Mouse (Mus musculus): ENCODE results near the gene Abtb2.
A peak's percentile ranks its signal among the peaks of the same experiment; 100 is the strongest.

The Abtb2 gene

DNA sequence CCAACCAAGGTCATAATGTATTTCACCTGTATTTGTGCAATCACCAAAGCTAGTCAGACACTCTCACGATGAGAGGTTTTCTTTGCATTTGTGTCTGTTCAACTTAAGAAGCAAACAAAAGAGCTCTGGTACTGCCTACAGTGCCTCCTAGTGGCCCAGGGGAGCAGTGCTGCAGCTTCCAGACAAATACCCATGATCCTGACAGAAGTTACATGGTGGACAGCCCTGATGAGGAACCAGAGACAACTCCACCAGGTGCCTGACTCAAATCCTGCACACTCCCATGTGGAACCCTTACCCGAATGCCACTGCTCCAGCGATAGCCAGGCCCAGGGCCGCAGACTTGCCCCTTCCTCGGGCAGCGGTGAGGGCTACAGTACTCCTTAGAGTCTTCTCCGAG lies 177.9 kb downstream of the Abtb2 start:
- DNase-seq (ENCODE audit: low read depth): no peak

DNA sequence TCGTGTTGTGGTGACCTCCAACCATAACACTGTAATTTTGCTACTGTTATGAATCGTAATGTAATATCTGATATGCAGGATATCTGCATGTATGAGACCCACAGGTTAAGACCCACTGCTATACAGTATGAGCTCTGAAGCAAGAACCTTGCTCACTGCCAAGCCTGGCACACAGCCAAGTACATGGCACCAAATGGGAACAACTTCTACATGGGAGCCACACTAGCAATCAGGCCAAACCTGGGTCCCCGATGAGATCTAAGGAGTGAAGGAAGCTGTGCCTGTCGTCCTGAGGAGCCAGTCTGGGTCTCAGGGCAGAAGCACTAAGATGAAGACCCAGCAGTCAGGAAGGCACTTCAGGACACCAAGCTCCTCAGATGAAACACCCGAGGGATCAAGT lies 179.4 kb downstream of the Abtb2 start:
- DNase-seq (ENCODE audit: low read depth): no peak

DNA sequence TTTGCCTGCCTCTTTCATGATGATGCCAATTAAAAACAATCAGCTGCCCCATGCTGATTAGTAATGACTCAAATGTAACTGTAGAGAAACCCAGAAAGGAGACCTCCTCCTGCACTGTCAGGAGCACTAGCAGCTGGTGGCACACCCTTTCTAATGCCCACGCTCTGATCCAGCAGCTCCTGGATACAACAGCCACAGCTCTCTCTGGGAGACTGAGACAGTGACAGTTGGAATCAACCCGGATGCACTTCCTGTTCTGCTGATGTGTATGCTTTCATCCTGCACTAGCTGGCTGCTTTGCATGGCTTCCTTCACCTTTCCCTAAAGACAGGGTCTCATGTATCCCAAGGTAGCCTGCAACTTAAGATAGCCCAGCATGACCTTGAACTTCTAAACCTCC lies 180.0 kb downstream of the Abtb2 start:
- no peak for DNase-seq (ENCODE audit: low read depth)

DNA sequence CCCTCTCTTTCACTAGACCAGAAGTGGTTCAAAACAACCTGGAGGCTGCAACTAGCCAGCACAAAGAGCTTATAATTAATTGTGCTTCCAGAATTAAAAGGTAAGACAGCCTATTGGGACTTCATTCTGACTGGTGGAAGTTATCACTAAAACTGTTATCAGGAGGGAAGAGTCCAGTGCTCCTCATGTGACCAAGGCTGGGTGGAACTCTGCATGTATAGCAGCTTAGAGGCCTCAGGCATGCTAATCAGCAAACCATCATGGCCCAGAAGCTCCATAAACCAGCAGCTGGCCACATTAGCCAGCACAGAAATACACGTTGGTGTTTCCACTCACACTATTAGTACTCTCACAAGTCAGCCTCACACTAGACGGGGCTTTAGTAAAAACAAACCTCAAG lies 180.7 kb downstream of the Abtb2 start:
- no peak for DNase-seq (ENCODE audit: low read depth)

DNA sequence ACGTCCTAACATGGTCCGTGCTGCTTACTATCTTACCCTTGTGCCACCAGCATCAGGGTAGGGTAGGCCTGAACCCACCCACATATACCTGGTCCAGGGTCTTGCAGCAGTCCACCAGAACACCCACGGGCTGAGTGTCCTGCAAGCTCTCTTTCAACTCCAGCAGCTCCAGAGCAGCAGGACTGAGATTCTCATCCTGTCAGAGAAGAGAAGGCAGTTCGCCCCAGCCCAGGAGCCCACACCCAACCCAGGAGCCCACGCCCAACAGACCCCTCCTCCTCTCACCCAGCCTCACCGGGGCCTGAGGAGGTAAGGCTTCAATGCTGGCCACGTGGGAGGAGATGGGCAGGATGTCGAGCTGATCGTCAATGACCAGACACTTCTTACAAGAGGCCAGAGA lies 181.8 kb downstream of the Abtb2 start:
- DNase-seq (ENCODE audit: low read depth): no peak

DNA sequence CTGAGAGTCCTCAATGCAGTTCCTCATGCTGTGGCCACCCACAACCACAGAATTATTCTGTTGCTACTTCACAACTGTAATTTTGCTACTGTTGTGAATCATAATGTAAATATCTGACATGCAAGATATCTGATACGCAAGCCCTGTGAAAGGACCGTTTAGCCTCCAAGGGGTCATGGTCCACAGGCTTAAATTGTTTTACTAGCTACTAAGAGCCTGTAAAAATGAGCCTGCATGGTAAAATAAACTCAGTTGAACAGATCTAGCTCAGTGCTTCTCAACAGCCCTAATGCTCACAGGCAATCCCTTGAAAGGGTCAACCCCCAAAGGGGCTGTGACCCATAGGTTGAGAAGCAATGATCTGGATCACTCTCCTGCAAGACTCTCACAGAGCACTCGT lies 183.0 kb downstream of the Abtb2 start:
- no peak for DNase-seq (ENCODE audit: low read depth)

DNA sequence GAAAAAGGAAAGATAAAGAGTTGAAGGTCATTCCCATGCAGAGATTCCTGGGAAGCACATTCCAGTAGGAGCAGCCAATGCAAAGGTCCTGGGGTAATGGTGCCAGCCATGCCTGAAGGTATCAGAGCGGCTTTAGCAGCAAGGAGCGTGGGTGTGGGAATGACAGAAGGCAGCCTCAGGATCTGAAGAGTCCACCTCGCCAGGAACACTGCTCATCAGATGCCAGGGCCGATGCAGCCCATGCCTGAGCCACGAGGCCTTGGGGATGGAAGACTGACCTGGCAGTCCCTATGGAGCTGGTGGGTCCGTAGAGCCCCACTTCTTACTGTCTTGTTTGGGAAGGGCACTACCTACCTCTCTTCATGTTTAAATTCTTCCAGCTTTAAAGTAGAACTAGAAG lies 185.7 kb downstream of the Abtb2 start:
- no peak for DNase-seq (ENCODE audit: low read depth)

DNA sequence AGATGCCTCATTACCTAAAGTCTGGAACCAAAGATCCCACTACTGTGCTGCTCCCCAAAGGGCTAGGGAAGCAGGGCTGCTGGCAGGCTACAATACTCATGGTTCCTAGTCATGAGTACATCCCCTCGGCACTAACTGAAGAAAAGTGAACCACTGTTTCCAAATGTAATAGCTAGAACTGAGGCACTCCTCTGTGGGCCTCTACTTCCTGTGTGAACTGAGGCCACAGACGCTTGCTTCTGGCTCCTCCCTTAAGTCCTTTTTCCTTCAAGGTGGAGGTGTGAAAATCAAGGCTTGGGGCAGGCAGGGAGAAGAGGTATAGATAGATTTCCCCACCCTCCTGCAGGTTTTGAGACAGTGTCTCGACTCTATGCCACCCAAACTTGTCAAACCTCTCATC lies 188.5 kb downstream of the Abtb2 start:
- DNase-seq (ENCODE audit: low read depth): no peak

DNA sequence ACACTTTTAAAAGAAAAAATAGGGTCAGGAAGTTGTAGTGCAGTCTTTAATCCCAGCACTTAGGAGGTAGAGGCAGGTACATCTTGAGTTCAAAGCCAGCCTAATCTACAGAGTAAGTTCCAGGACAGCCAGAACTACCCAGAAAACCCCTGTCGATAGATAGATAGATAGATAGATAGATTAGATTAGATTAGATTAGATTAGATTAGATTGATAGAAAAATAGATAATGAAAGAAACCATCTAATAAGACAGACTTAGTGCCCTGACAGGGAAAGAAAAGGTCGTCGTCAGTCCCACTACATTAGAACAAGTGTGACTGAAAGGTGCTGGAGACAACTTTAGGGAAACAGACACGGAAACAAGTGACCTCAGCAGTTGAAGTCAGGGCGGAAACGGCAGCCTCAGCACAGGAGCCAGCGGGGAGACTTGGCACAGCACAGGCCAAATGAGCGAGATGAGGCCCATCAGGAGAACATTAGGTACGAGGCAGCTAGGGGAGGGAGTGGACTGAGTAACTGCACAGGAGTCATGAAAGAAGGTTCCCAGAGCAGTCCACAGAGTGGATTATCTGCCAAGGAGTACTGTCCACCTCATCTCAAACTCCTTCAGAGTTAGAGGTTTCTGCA lies 189.5 kb downstream of the Abtb2 start:
- DNase-seq (ENCODE audit: low read depth): no peak

DNA sequence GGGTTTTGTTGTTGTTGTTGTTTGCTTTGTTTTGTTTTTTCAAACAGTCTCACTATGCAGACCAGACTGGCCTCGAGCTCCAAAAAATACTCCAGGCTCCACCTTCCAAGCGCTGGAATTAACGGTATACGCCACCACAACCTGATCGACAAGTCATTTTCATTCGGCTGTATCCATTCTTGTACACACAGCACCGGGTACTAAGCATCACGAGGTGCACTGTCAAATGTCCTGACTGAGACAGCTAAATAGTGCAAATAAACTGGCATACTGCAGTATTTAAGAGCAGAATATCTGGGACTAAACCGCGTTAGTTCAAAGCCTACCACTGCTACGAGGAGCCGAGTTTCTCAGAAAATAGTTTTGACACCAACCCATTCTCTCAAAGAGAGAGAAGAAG lies 194.3 kb downstream of the Abtb2 start:
- no peak for DNase-seq (ENCODE audit: low read depth)

DNA sequence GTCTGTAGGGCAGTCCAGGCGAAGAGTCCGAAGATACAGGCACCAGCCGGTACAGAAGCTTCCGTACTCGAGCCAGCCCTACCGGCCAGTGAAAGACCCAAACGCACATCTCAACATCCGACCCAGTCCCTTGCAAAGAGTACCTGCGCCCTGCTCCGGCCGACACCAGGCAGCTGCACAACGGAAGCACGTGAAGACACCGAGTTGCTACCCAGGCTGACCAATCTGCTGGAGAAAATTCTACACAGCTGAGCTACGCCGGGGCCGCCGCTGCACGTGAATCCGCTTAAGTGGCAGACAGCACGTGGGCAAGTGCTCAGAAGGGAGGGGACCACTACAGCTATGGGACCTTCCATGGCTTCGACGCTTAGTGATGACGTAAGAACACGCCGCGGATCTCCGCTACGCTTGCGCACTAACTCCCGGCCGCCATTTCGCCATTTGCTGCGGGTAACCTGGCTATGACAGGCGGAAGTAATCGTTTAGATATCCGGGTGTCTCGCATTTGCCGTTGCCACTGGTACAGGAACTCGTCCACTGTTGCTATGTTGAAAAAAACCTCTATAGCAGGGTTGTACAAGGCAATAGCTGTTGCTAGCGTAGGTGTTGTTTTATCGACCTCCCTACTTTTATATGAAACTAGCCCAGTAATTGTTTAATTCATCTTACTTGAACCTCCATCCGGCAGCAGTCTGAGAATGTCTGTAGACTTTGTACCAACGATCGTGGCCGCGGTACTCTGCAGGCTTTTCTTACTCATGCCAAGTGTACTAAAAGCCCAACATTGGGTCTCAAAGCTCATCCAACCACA lies 195.0 kb downstream of the Abtb2 start, which contains the start of gene Nat10:
Nat10 (minus strand) TSS at position 365 of the 811 bp plus-strand sequence.
- DNase-seq (ENCODE audit: low read depth): peak; percentile 96

DNA sequence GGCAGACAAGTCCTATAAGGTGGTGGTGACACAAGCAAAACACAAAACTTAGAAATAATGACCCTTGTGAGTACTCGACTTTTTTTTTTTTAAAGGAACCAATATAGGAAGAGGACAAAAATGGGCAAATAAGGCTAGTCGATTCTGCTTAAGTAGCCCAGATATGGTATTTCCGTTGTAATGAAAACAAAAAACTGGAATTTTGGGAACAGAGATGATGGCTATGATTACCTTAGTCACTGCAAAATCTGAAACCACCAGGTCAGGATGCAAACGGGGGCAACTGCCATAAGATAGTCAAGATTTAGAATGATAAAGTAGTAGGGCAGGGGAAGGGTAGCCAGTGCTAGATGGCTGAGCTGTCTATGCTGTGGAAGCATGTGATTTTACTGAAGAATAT lies 195.9 kb downstream of the Abtb2 start:
- no peak for DNase-seq (ENCODE audit: low read depth)

DNA sequence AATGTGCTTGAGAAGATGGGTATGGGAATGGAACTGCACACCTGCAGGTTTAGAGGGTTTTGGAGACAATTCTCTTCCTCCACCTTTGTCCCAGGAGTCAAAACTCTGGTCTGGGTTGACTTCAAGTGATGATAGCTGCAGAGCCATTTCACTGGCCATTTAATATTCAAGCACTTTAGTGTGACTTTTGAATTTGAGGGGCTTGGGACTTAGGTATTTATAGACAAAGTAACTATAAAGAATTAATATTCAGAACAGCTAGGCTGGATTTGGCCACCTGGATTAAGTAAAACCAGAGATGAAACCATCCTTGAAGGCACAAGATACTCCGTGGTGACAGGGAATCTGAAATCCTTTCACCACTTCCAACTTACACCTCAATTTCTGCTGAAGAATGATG lies 196.4 kb downstream of the Abtb2 start:
- DNase-seq (ENCODE audit: low read depth): no peak
